Mouse (Mus musculus): ENCODE measurements around the gene Gm5798. TPM values are rescaled to one million over a fixed set of nuclear protein-coding genes. Genes with fewer than 3 reads are reported as not detected.

The Gm5798 gene
- not detected in 2 replicates for polyA plus RNA-seq (2012; rRNA removed)

GRCm38 (mm10) chr14:41348309-41348708, at the start of gene Gm5798:
Gene Gm5798 (plus strand): TSS chr14:41348609.

GRCm38 (mm10) chr14:41386279-41386678, 37.9 kb downstream of the Gm5798 start, which contains the start of gene Gm7945:
Gene Gm7945 (minus strand): TSS chr14:41386379.

Other genes with a start within 250 kb of the Gm5798 start
- gene Mat1a, start 243.6 kb upstream of the Gm5798 start, polyA plus RNA-seq (2012; rRNA removed), result 218 and 257 TPM in 2 replicates
- gene Sftpa1, start 216.8 kb upstream of the Gm5798 start, polyA plus RNA-seq (2012; rRNA removed), result 0.21 and 0.23 TPM in 2 replicates
- 33.7 and 43.4 TPM in 2 replicates for gene Mbl1, start 197.2 kb upstream of the Gm5798 start, polyA plus RNA-seq (2012; rRNA removed)
- gene Sftpd, start 163.5 kb upstream of the Gm5798 start, polyA plus RNA-seq (2012; rRNA removed), result 0.21 and 0.84 TPM in 2 replicates
- gene Gm2832, start 69.8 kb upstream of the Gm5798 start, polyA plus RNA-seq (2012; rRNA removed), result 0.01 and 0.02 TPM in 2 replicates
- gene Gm7945, start 37.8 kb downstream of the Gm5798 start, polyA plus RNA-seq (2012; rRNA removed), result not detected in 2 replicates
- not detected in 2 replicates for gene Gm6482, start 59.7 kb downstream of the Gm5798 start, polyA plus RNA-seq (2012; rRNA removed)
- gene Gm7954, start 104.9 kb downstream of the Gm5798 start, polyA plus RNA-seq (2012; rRNA removed), result not detected in 2 replicates
- not detected in 2 replicates for gene Gm3486, start 140.9 kb downstream of the Gm5798 start, polyA plus RNA-seq (2012; rRNA removed)
- not detected in 2 replicates for gene Gm7970, start 207.0 kb downstream of the Gm5798 start, polyA plus RNA-seq (2012; rRNA removed)
- gene 1700049E17Rik2, start 224.6 kb downstream of the Gm5798 start, polyA plus RNA-seq (2012; rRNA removed), result not detected in 2 replicates

Measured in liver, embryonic 18 days (tissue).